Mouse (Mus musculus) urinary bladder, postnatal 14 days (tissue): ENCODE data around the gene Camk1d.
"Not testable (repeated sequence)": the region's sequence is repeated elsewhere in the genome, so short reads cannot be mapped to it uniquely, and the experiment has no call there.

Experiments used
- DNase-seq: peaks from one replicate; pipeline ENCODE4 v3.0.0; 2021; ENCODE audit warnings: low spot score

Camk1d gene

DNA sequence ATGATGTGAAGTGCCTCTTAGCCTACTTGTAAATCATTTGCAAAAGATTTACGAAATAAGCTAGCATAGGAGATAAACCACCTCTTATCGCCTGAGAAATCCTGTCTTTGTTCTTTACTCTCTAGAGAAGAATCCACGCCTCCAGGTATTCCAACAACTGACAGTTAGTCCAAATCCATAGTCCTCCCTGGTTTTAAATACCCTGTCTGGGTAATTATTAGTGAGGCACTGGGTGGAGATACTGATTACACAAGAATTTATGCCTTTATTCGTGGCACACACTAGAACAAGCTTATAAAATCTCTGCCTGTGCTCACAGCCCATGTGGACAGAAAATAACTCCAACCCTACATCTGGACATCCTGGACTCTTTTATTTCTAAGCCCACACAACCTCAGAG, 150.6 kb downstream of the Camk1d start:
- no peak for DNase-seq

DNA sequence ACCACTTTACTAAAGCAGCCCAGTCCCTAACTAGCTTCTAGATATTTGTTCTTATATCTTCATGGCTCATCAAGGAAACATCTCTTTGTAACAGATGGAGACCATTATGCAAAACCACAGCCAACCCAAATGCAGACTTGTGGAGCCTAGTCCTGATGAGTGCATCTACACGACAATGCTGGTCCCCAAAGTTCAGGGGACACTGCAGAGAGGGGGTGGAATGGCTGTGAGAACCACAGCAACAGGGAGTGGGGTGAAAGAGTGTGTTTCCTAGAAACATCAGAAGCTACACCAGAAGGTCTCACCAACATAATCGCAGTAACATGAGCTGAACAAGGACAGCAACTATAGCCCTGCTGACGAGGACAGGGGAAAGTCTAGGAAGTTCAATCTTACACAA, 152.9 kb downstream of the Camk1d start:
- DNase-seq: no peak

DNA sequence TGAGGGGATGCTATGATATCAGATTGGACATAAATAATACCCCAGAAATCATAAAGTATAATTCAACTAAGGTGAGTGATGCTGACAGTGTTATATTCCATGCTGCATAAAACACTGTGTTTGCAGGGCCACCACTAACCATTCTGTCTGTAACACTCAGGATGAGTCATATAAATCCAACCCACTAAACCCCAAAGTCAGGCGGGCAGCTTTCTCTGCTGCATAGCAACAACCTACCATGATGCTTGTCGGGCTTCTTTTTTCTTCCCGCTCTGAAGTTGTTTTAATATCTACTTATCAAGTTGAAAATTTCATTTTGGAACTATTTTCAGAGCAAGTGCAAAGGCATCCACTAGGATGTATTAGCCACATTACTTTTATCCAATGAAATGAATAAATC, 161.1 kb downstream of the Camk1d start:
- DNase-seq: no peak

DNA sequence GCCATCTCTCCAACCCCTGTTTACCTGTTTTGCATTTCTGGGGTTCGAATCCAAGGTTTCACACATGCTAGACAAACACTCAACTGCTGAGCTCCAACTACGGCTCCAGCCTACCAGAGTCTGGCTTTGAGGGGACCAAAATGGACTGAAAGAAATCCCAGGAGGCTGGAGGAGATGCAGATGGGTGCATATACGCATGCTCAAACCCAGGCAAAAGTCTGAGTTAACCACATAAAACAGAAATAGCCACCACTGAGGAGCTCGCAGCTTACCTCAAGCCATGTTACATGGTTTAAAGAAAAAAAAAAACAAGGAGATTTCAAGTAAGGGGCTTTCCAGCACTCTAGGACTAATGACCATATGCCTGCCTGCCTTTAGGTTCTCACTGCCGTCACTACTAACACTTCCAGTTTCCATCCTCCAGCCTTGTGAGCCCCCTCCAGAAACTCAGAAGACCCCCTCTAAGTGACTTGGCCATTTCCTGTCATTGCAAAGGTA, 162.5 kb downstream of the Camk1d start:
- DNase-seq: no peak

DNA sequence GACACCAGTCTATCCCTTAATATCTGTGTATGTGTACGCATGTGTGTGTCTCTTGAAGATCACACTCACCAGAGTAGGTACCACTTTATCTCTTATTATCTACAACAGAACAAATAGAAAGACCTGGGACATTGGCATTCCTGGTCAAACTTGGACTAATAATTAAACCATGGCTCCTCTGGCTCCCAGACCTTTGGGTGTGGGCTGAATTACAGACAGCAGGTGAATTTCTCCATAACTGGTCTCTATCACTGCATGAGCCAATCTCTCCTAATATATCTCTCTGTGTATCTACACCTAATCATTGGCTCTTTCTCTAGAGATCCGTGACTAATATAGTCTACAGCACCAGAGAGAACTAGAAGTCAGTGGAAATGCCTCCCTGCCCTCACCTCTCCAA, 165.0 kb downstream of the Camk1d start:
- no peak for DNase-seq

DNA sequence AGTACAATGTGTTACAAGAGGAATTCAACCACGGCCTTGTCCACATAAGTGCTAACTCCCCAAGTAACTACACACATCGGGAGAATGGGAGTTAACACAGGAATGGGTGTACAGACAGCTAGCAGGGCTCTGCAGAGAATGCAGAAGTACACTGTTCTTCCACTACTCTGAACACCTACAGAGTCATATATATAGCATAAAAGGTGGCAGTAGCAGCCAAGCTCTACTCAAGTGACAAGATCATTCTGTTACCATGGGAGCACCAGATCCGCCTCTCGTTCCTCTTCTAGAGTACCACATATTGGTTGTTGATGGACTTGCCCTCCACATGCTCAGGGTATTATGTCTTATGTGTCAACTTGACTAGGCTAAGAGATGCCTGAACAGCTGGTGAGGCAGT, 165.4 kb downstream of the Camk1d start:
- no peak for DNase-seq

DNA sequence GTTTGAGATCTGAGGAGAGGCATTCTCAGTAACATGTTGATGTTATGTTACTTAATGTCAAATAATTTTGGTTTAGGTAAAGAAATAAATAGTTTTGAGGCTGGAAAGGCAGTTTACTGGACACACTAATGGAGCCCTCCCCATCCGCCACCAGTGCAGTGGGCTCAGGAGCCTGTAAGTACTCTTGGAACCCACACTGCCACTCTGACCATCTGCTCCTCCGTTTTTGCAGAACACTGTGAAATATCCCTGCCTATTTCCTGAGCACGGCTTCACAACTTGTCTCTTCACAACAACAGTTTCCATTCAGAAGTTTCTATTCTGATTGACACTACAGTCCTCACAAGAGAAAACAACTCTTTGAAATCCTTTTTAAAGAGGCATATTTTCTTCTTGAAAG, 173.4 kb downstream of the Camk1d start:
- no peak for DNase-seq

DNA sequence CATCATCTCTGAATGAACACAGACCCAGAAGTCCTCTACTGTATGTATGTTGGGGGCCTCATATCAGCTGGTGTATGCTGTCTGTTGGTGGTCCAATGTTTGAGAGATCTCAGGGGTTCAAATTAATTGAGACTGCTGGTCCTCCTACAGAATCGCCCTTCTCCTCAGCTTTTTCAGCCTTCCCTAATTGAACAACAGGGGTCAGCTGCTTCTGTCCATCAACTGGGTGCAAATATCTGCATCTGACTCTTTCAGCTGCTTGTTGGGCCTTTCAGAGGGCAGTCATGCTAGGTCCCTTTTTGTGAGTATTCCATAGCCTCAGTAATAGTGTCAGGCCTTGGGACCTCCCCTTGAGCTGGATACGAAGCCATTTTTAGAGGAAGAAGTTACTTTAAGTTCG, 174.4 kb downstream of the Camk1d start:
- DNase-seq: not testable (repeated sequence)

DNA sequence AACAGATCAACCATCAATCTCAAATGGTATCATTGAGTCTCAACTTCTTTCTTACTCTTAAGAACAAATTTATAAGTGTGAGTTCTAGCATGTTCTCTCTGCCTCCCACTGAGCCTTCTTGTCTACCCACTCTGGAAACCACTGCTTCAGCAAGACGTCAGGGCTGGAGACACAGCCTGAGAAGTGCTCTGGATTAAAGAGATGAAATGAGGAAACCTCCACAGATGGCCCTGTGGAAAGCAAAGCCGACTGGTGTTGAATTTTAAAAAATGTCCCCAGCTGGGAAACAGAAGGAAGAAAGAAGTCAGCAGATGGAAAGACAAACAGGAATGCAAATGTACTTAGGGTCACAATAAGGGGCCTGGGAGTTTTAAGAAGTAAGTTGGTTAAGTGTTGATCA, 180.4 kb downstream of the Camk1d start:
- no peak for DNase-seq

DNA sequence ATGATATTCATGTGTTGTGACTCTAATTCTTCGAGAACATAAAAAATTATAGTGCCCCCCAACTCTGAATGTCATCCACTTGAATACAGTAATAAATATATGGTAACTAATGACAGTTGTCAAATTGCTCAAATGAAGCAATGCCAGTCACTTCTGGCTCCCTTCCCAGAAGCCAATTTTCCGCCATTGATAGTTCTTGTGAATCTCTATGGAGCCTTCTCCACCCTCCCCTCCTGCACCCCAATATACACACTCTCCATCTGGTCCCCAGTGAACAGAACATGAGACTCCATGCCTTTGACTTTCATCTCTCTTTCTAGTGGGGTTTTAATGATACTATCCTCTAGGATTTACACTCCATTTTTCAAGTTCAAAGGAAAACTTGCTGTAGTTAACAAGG, 184.3 kb downstream of the Camk1d start:
- DNase-seq: no peak

DNA sequence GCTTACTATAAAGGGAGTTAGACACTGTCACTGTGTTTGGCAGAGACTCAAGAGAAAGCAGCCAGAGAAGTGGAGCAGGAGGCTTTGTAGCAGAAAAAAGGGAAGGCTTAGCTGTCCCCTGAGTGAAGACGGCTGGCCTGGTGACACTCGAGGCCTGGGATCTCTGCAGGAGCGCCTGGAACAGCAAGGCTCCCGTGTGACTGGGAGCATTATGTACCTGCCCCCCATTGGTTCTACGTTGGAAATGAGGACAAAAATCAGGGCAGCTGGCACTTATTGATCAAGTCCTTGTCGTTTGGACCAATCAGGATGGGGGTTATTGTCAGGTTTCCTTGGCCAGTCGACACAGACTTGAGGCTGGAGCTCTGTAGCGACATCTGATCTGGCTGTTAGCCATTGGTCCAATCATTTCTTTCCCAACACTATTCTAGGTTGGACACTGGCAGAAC, 195.1 kb downstream of the Camk1d start:
- DNase-seq: peak; percentile 3

DNA sequence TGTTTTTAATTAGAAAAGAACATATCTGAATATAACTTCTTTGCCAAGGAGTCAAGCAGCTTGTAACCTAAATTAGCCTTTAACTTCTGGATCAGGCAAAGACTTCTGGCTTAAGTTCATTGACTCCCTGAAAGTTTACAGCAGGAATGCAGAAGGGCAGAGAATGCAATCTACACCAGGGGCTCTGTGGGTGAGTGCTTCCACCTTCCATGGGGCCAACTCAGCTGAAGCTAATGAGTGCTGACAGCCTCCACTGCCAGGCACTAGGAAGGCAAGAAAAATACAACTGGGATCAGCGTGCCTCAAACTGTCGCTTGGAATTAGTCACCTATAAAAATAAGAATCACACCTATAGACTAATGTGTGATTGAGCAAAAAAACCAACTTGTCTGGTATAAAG, 199.2 kb downstream of the Camk1d start:
- no peak for DNase-seq

DNA sequence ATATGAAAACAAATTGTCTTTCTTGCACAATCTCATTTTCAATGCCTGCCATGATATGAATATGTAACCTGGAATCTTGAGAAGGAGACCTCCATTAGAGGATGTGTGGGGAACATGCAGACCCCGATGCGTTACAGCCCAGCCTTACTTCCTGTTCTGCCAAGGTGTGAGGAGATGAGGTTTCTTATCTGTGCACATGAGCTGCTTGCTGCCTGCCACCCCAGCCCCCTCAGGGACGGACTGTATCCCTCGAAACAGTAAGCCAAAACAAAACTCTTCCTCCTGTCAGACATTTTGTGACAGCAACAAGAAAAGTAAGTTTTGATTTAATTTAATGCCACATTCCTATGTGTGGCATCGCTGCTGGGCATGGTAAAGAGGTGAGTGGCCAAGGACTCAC, 200.2 kb downstream of the Camk1d start:
- no peak for DNase-seq

DNA sequence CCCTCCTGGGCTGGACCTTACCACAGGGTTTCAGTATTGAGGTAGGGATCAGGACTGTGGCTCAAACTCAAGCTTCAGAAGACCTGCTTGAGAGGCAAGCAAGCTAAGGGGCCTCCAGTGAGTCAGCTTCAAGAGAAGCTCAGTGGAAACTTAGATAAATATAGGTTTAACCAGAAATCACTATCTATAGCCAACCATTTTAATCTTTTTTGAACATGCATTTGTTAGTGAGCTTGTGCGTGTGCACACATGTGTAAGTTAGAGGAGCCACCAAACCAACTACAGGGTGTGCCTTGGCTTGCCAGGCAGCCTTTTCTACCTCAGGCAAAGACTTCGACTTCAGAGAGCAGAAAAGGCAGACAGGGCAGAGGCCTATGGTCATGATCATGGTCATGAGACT, 200.7 kb downstream of the Camk1d start:
- no peak for DNase-seq

DNA sequence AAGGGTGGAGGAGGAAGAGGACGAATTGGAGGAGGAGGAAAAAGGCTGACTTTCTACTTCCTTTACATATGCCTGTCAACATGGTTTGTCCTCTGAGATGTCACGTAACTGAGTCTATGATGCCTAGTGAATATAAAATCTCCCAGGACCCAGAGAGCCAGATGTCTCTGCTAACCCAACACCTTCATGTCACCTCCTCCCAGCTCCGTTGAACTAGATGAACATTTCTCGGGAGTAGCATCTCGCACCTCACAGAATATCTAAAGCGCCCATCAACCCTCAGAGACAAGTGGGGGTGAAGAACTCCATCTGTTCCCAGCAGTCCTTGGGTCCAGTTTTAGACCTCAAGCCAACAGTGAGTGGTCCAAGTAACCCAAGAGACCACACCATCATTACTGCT, 204.3 kb downstream of the Camk1d start:
- no peak for DNase-seq

DNA sequence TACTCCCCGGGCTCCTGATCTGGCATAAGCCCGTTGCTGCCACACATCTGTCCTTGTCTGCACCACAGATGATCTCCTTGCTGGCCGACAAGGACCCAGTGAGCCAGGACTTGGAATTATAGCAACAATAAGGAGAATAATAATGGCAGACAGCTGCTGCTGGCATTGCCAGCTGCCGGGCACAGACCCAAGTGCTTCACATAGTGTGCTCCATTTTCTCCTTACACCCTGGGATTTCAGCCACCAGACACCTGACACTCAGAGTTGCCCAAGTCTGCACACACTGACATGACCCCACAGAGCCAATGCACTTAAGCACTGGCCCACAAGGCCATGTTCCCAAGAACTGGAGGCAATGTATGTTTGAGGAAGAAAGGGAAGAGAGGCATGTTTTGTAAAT, 214.7 kb downstream of the Camk1d start:
- DNase-seq: no peak

DNA sequence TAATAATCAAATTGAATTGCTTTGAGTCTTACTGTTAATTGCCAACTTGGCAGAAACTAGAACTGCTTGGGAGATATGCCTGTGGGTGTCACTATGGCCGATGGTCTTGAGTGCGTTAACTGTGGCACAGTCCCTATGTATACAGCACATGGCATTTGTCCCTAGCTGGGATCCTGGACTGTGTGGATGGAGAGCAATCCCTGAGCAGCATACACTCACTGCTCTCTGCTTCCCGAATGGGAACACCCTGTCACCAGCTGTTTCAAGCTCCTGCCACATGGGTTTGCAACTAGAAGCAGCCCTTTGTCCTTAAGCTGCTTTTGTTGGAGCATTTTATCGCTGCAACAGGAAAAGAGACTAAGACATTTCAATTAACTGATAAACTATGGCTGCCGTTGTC, 224.4 kb downstream of the Camk1d start:
- DNase-seq: no peak

DNA sequence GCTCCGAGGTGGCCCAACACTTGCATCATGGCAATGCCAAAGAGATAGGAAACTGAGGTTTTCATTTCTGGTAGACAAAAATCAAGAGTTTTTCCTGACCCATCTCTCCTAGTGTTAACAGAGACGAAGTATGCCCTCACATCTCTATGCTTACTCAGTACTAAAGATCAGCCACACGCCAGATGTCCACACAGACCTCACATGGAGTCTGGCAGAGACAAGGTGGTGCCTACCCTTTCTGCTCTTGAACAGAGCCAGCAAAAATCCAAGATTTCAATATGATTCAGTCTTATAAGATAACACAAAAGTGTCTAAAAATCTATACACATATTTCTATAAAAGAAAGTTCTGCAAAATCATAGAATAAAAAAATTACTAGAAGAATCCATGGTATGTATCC, 227.0 kb downstream of the Camk1d start:
- no peak for DNase-seq

DNA sequence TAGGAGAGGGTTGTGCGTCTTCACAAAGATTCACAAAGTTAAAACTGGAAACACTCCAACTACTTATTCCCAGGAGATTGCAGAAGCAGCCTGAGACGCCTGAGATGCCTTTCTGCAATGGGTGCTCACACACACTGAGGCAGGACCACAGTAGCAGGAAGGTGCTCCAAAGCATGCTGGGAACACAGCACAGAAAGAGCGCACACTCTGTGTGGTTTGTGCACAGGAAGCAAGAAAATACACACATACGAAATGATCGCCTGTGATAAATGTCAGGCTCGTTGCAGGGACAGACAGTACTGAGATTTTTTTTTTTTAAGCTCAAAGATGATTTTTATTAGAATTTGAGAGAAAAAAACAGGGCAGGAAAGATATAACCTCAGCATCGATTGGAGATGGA, 227.7 kb downstream of the Camk1d start:
- no peak for DNase-seq

DNA sequence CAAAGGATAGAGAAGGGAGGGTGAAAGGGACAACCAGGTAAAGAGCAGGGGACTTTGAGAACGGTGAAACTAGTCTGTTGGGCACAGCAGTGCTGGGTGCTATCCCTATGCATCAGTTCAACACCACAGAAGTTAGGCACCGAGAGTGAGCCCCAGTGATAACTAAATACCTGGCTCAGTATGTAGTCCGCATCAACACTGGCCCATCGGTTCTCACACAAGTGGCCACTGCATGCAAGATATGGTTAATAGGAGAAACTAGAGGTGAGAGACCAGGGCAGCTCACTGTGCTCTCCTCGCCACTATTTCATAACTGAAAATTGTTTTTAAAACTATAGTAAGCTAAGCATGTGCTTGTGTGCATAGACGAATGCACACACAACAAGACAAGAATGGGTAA, 228.5 kb downstream of the Camk1d start:
- no peak for DNase-seq

DNA sequence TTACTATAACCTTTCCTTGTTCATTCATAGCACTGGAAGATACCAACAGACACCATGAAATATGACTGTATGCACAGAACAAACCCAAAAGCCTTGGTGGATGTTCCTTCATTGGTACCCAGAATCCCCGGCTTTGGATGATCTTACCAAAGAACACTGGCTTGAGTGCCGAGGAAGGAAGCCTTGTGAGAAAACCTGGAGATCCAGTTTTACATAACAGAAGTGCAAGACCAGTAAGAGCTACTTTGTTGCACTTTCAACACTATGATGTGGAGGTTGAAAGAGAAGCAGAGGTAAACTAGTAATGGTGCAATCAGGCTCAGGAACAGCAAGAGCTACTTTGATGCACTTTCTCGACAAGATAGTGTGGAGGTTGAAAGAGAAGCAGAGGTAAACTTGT, 234.4 kb downstream of the Camk1d start:
- no peak for DNase-seq

DNA sequence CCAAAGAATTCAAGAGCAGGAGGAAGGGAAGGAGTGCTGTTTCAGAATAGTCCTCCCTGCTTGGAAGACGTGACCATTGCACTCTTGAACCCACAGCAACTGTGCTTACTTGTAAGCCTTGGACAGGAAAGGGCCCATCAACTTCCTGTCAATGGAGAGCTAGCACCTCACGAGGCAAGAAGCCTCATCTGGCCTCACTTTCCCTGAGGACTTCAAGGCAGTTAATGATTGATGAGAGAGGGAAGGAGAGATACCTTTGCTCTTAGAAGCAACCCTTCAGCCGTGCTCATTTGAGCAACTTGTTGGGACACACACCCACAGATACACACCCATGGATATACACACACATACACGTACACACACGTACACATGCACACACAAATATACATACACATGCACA, 235.6 kb downstream of the Camk1d start:
- DNase-seq: no peak

DNA sequence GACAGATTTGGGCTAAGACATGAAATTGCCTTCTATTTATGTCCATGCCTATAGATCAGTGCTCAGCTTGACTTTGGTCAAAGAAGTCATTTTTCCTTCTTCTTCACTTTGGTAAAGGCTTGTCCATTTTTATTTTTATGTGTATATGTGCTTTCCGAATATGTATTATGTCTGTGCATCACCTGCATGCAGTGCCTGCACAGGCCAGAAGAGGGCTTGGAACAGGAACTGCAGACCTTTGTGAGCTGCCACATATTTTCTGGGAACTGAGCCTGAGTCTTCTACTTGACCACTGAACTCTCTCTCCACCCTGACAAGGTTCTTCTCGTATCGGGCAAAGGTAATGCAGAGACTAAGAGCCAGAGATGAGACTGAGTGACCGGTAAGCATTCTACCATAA, 236.1 kb downstream of the Camk1d start:
- DNase-seq: no peak

DNA sequence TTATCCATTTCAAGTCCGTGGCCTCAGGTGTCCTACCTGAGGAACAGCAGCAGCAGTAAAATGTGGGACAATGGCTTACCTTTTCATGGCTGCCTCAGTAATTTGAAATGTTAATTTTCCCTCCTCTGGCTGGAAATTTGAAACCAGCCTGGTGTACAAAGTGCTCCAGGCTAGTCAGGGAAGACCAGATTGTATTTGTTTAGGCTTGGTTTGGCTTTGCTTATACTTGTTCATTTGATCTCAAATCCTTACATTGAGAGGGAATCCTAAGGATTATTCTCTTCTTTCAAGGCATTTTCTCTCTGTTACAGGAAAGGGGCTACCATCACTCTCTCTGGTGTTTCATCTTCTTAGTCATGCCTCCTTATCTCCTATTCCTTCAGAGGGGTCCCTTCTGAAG, 236.8 kb downstream of the Camk1d start:
- no peak for DNase-seq

DNA sequence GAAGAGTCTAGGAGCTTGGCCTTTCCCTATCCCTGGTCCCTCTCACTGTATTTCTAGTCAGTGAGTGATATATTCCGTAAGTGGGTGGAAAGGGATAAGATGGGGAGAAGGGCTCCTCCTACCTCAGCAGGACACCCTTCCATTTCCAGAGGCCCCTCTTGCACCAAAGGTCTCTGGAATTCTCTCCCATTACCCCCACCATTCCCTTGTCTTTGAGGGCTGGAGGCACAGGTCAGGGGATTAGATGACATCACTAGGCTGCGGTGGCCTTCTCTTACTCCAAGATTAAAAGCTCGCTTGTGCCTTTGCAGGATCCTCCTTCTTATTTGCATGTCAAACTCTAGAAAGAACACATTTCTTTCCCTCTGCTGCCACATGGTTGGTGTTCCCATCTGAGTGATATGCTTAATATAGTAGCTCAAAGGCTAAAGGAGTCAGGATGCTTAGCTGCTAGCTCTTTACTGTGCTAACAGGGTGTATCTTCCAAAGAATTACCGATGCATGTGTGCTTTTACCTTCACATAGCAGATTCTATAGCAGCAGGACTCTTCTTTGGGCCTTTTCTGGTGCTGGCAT, 244.9 kb downstream of the Camk1d start:
- no peak for DNase-seq
